In the genomic region with DNA sequence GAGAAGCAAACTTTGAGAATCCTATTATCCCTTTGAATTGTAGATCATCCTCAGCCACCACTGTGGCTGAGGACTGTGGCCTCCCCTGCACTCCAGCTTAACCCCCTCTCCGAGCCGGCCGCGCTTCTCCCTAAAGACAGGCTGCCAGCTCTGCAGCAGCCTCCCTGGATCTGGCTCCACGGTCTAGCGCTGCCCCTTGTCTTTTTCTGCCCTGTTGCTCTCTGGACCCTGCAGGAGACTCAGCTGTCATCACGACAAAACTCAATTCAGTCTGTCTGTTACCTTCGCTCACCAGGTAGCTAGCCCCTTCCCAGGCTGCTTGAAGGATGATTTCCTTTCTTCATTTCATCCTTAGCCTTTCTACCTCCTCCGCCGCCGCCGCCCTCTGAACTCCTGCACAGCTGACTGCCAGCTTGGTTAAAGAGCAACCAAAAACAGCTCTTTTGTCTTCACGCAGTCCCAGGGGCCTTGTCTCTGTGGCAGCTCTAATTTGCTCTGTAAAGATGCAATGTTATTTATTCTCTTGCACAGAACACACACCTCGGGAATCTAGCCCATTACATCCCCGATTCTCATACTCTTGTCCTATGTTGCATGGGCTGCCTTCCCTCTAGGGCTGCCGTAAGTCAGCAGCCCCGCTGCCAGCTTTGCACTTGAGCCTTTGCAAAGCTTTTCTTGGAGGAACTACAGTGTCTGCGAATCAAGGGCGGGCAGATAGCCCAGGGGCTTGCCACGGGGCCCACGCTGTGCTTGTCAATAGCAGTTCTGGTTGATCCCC, we compare ENCODE assay signal across 8 mouse cellular contexts.
DNase-seq lines count a peak whose midpoint lies in the region; ATAC-seq lines count a peak whose summit lies in the region.

No protein-coding gene starts in this region.

- peaks cover 5% of the 10 kb centered on the region; the same call in 1 of the 2 replicates for H3K9me3 ChIP-seq in heart, embryonic 14.5 days (ENCODE audit: control insufficient read depth, low read length)
- H3K9me3 ChIP-seq in hindbrain, embryonic 10.5 days = peaks cover 8% of the 10 kb centered on the region; the same call in 1 of the 2 replicates
- peaks cover 10% of the 10 kb centered on the region; the same call in 1 of the 2 replicates for H3K9me3 ChIP-seq in limb, embryonic 12.5 days

- no peak overlapping the region for H3K27ac ChIP-seq in heart, embryonic 14.5 days (replicated peaks in 1 of 2; ENCODE audit: control insufficient read depth in 1 of 2, insufficient read depth in 1 of 2, low read depth in 2 of 2, low read length in 2 of 2)
- H3K27ac ChIP-seq in hindbrain, embryonic 10.5 days = peak overlapping the region; percentile 79
- H3K27ac ChIP-seq in limb, embryonic 12.5 days = no peak overlapping the region

- H3K4me3 ChIP-seq in heart, embryonic 14.5 days (ENCODE audit: control insufficient read depth in 1 of 2, insufficient read depth in 1 of 2, low read depth in 1 of 2, low read length in 2 of 2) = peak overlapping the region; percentile 27 to 30
- H3K4me3 ChIP-seq in hindbrain, embryonic 10.5 days = peak overlapping the region; percentile 51
- H3K4me3 ChIP-seq in limb, embryonic 12.5 days (replicated peaks) = peak overlapping the region; percentile 28

- no peak for DNase-seq in heart, postnatal 10 days
- DNase-seq in embryo, embryonic 10 days (ENCODE audit: low spot score) = peak; percentile 50
- peak; percentile 51 for DNase-seq in hindbrain, embryonic 10.5 days (ENCODE audit: low spot score)
- peak; percentile 64 for DNase-seq in retina, postnatal 1 day
- no peak for DNase-seq in natural killer cell, adult 2 months (ENCODE audit: low spot score in 2 of 2)
- no peak for DNase-seq in ovary, postnatal 36 days (ENCODE audit: low spot score)

- no peaks in the 10 kb centered on the region for H3K36me3 ChIP-seq in heart, embryonic 14.5 days (ENCODE audit: control insufficient read depth, insufficient read depth, low read length)
- H3K36me3 ChIP-seq in hindbrain, embryonic 10.5 days = no peaks in the 10 kb centered on the region
- H3K36me3 ChIP-seq in limb, embryonic 12.5 days = no peaks in the 10 kb centered on the region

- intact Hi-C loops in heart, postnatal 10 days (cut with DNase I) = no loop called here

- H3K4me1 ChIP-seq in heart, embryonic 14.5 days (ENCODE audit: control insufficient read depth in 2 of 2, insufficient read depth in 2 of 2, low read length in 2 of 2) = peaks cover 6 to 18% of the 10 kb centered on the region in 2 experiments; a peak in 3 of 4 replicates
- H3K4me1 ChIP-seq in hindbrain, embryonic 10.5 days (replicated peaks) = peaks cover 34% of the 10 kb centered on the region
- peaks cover 24% of the 10 kb centered on the region for H3K4me1 ChIP-seq in limb, embryonic 12.5 days (replicated peaks)

- no peak for ATAC-seq in heart, embryonic 14.5 days (ENCODE audit: insufficient number of reproducible peaks, insufficient read depth, low FRiP score, low read depth)
- no peak for ATAC-seq in limb, embryonic 12.5 days (ENCODE audit: insufficient number of reproducible peaks, insufficient read depth, low FRiP score, low TSS enrichment, low read depth)

- WGBS in heart, embryonic 14.5 days = 6% methylated on average over 21 of the region's 21 CpGs
- WGBS in hindbrain, embryonic 10.5 days = 1% methylated on average over 21 of the region's 21 CpGs
- WGBS in limb, embryonic 12.5 days = 7% methylated on average over 21 of the region's 21 CpGs

- no peaks in the 10 kb centered on the region for H3K27me3 ChIP-seq in heart, embryonic 14.5 days (ENCODE audit: control insufficient read depth, insufficient read depth, low read length)
- H3K27me3 ChIP-seq in hindbrain, embryonic 10.5 days (ENCODE audit: insufficient read depth, poor library complexity, severe bottlenecking) = peaks cover 17% of the 10 kb centered on the region
- peaks cover 12% of the 10 kb centered on the region; the same call in 1 of the 2 replicates for H3K27me3 ChIP-seq in limb, embryonic 12.5 days

- H3K9ac ChIP-seq in heart, embryonic 14.5 days (ENCODE audit: low read length) = peak overlapping the region; percentile 64
- peak overlapping the region; percentile 40 for H3K9ac ChIP-seq in limb, embryonic 12.5 days (replicated peaks)

- peak overlapping the region; percentile 73 for H3K4me2 ChIP-seq in heart, embryonic 14.5 days (ENCODE audit: low read length)
- H3K4me2 ChIP-seq in limb, embryonic 12.5 days = peak overlapping the region; percentile 54

Comparison
In these comparisons a context has a peak if more than half of its experiments do, and no peak if none do; other contexts are left out.
1. DNase-seq: peak in embryo, embryonic 10 days (single experiment), hindbrain, embryonic 10.5 days (single experiment) and retina, postnatal 1 day (single experiment); none in heart, postnatal 10 days (0 of 2), natural killer cell, adult 2 months (0 of 2) and ovary, postnatal 36 days (single experiment).
2. Peak in every context shown above with its lines, with median percentiles within 50 percentile points of each other: H3K4me3 ChIP-seq.